Mouse (Mus musculus) ES-Bruce4 (cell line): ENCODE measurements at regions not wholly inside any gene's neighbourhood (a gene's known extent, or its start where the extent isn't known, plus 50 kb on each side); places are given as distances from the start of the nearest gene placed in this dataset.

Experiments
- H3K27ac ChIP-seq: 2 replicates; pipeline ENCODE4 v1.5.1; 2012; ENCODE audit warnings: low read length, inconsistent platforms; ENCODE audit not compliant: insufficient read depth
- H3K27me3 ChIP-seq: 2 replicates; pipeline ENCODE4 v1.6.1; 2012; ENCODE audit warnings: mild to moderate bottlenecking, low read length, inconsistent platforms; ENCODE audit not compliant: control insufficient read depth, poor library complexity, insufficient read depth, severe bottlenecking
- H3K36me3 ChIP-seq: 2 replicates; pipeline ENCODE4 v1.6.1; 2012; ENCODE audit warnings: inconsistent platforms, mild to moderate bottlenecking, low read length, moderate library complexity; ENCODE audit not compliant: control insufficient read depth, poor library complexity, insufficient read depth, severe bottlenecking
- H3K4me1 ChIP-seq: one replicate; pipeline ENCODE4 v1.8.1; 2011; ENCODE audit warnings: low read length; ENCODE audit not compliant: control insufficient read depth, insufficient read depth
- H3K4me3 ChIP-seq: 2 replicates; pipeline ENCODE4 v1.5.1; 2011; ENCODE audit warnings: low read depth, mild to moderate bottlenecking, low read length
- H3K9ac ChIP-seq: 2 replicates; pipeline ENCODE4 v1.6.1; 2012; ENCODE audit warnings: low read depth, mild to moderate bottlenecking, inconsistent platforms; ENCODE audit not compliant: poor library complexity, severe bottlenecking
- H3K9me3 ChIP-seq: replicated peaks from 2 replicates; pipeline ENCODE4 v1.6.1; 2012; ENCODE audit warnings: mild to moderate bottlenecking, low read length, inconsistent platforms; ENCODE audit not compliant: control insufficient read depth, poor library complexity, insufficient read depth, severe bottlenecking
- CTCF ChIP-seq: IDR thresholded peaks from one replicate; pipeline ENCODE4 v1.8.1; 2011; ENCODE audit warnings: low read depth, low read length
- EP300 ChIP-seq: IDR thresholded peaks from 2 replicates; pipeline ENCODE4 v1.6.1; 2011; ENCODE audit warnings: low read depth, low read length; ENCODE audit not compliant: insufficient read depth
- POLR2A ChIP-seq: IDR thresholded peaks from one replicate; pipeline ENCODE4 v1.8.1; 2011; ENCODE audit warnings: low read length; ENCODE audit not compliant: insufficient read depth

GRCm38 (mm10) chr12:95501443-95501842 is 190.6 kb upstream of the Flrt2 start:
- Histone ChIP-seq H3K9ac (no peak overlapping the region), H3K4me1 (no peaks in the 10 kb centered on the region), H3K36me3 (no peaks in the 10 kb centered on the region), H3K27me3 (no peaks in the 10 kb centered on the region; the same call in 1 of the 2 replicates), H3K27ac (no peak overlapping the region), H3K9me3 (no peaks in the 10 kb centered on the region), H3K4me3 (no peak overlapping the region)
- TF ChIP-seq POLR2A (no peak), EP300 (no peak), CTCF (no peak)

- TF ChIP-seq EP300 = no peak
- no peak for TF ChIP-seq POLR2A
- no peak for TF ChIP-seq CTCF
- no peaks in the 10 kb centered on the region for H3K9me3 ChIP-seq
- H3K27ac ChIP-seq = no peak overlapping the region
- H3K27me3 ChIP-seq = no peaks in the 10 kb centered on the region
- H3K9ac ChIP-seq = no peak overlapping the region
- H3K36me3 ChIP-seq = no peaks in the 10 kb centered on the region
- no peak overlapping the region for H3K4me3 ChIP-seq
- H3K4me1 ChIP-seq = no peaks in the 10 kb centered on the region
Measured at GRCm38 (mm10) chr12:95520008-95520407, 172.0 kb upstream of the Flrt2 start.

GRCm38 (mm10) chr12:95522052-95522451 is 170.0 kb upstream of the Flrt2 start:
- no peaks in the 10 kb centered on the region for H3K9me3 ChIP-seq
- H3K27me3 ChIP-seq = no peaks in the 10 kb centered on the region
- no peaks in the 10 kb centered on the region for H3K36me3 ChIP-seq
- H3K27ac ChIP-seq = no peak overlapping the region
- TF ChIP-seq CTCF (no peak), EP300 (no peak), POLR2A (no peak)
- H3K4me1 ChIP-seq = no peaks in the 10 kb centered on the region
- H3K9ac ChIP-seq = no peak overlapping the region
- H3K4me3 ChIP-seq = no peak overlapping the region

GRCm38 (mm10) chr12:95533888-95534639 is 158.0 kb upstream of the Flrt2 start:
- no peak for TF ChIP-seq EP300
- no peak for TF ChIP-seq POLR2A
- no peak for TF ChIP-seq CTCF
- Histone ChIP-seq H3K27ac (no peak overlapping the region), H3K9me3 (no peaks in the 10 kb centered on the region), H3K9ac (no peak overlapping the region), H3K4me3 (no peak overlapping the region), H3K27me3 (no peaks in the 10 kb centered on the region), H3K36me3 (no peaks in the 10 kb centered on the region), H3K4me1 (no peaks in the 10 kb centered on the region)

- TF ChIP-seq CTCF (no peak), EP300 (no peak), POLR2A (no peak)
- Histone ChIP-seq H3K4me1 (no peaks in the 10 kb centered on the region), H3K27ac (no peak overlapping the region), H3K9me3 (no peaks in the 10 kb centered on the region), H3K27me3 (no peaks in the 10 kb centered on the region), H3K4me3 (no peak overlapping the region), H3K36me3 (no peaks in the 10 kb centered on the region), H3K9ac (no peak overlapping the region)
Measured at GRCm38 (mm10) chr12:95547301-95547700, 144.7 kb upstream of the Flrt2 start.

GRCm38 (mm10) chr12:95553129-95553528 is 138.9 kb upstream of the Flrt2 start:
- H3K36me3 ChIP-seq = no peaks in the 10 kb centered on the region

More at GRCm38 (mm10) chr12:95553129-95553528, 138.9 kb upstream of the Flrt2 start:
- Histone ChIP-seq H3K9ac (no peak overlapping the region), H3K27me3 (no peaks in the 10 kb centered on the region), H3K4me1 (no peaks in the 10 kb centered on the region), H3K27ac (no peak overlapping the region), H3K4me3 (no peak overlapping the region), H3K9me3 (no peaks in the 10 kb centered on the region)
- no peak for TF ChIP-seq POLR2A
- no peak for TF ChIP-seq CTCF
- no peak for TF ChIP-seq EP300
